Mouse (Mus musculus) limb, embryonic 14.5 days (tissue): ENCODE results near the gene Sorcs3. TPM values are rescaled to one million over a fixed set of nuclear protein-coding genes. Genes with fewer than 3 reads are reported as not detected.

ENCODE experiments used
- ATAC-seq: fragments of 200-750 bp; cut with Nextera tagmentation; 2 replicates; pipeline ENCODE4 v1.8.0; 2017; ENCODE audit warnings: low read depth, moderate number of reproducible peaks, moderate TSS enrichment; ENCODE audit not compliant: low FRiP score
- DNase-seq: peaks from one replicate; pipeline ENCODE4 v3.0.0-alpha.2; 2015; ENCODE audit warnings: low spot score
- H3K27ac ChIP-seq: fragments of 300-500 bp; sonication (generic); replicated peaks from 2 replicates; pipeline ENCODE4 v1.5.1; 2014; ENCODE audit warnings: low read depth, mild to moderate bottlenecking, low read length, moderate library complexity, mixed read lengths
- H3K27me3 ChIP-seq: fragments of 300-500 bp; sonication (generic); 2 replicates; pipeline ENCODE4 v1.6.1; 2014; ENCODE audit warnings: low read length, mixed read lengths; ENCODE audit not compliant: control insufficient read depth, insufficient read depth
- H3K36me3 ChIP-seq: fragments of 300-500 bp; sonication (generic); 2 replicates; pipeline ENCODE4 v1.6.1; 2014; ENCODE audit warnings: mild to moderate bottlenecking, low read length, moderate library complexity, mixed read lengths; ENCODE audit not compliant: control insufficient read depth, insufficient read depth
- H3K4me1 ChIP-seq: fragments of 300-500 bp; sonication (generic); 2 replicates; pipeline ENCODE4 v1.6.1; 2014; ENCODE audit warnings: antibody characterized with exemption, low read length, mixed read lengths; ENCODE audit not compliant: control insufficient read depth, insufficient read depth
- H3K4me2 ChIP-seq: fragments of 300-500 bp; sonication (generic); replicated peaks from 2 replicates; pipeline ENCODE4 v1.6.1; 2014; ENCODE audit warnings: low read depth, mild to moderate bottlenecking, low read length, moderate library complexity; ENCODE audit not compliant: severe bottlenecking
- H3K4me3 ChIP-seq: fragments of 300-500 bp; sonication (generic); replicated peaks from 2 replicates; pipeline ENCODE4 v1.5.1; 2014; ENCODE audit warnings: low read length
- H3K9ac ChIP-seq: fragments of 300-500 bp; sonication (generic); 2 replicates; pipeline ENCODE4 v1.6.1; 2014; ENCODE audit warnings: mild to moderate bottlenecking, low read depth, low read length, moderate library complexity; ENCODE audit not compliant: severe bottlenecking
- H3K9me3 ChIP-seq: fragments of 300-500 bp; sonication (generic); 2 replicates; pipeline ENCODE4 v1.6.1; 2016; ENCODE audit warnings: low read length; ENCODE audit not compliant: control insufficient read depth
- POLR2A ChIP-seq: fragments of 200-500 bp; IDR thresholded peaks from 2 replicates; pipeline ENCODE4 v1.8.0; 2012; ENCODE audit warnings: inconsistent platforms, mild to moderate bottlenecking, moderate library complexity, borderline replicate concordance; ENCODE audit not compliant: insufficient read depth, insufficient read length; ENCODE audit errors: extremely low read depth
- WGBS: fragments of 180-500 bp; shearing (Covaris S2); extraction: QIAGEN DNeasy Blood & Tissue Kit; methylation state at CpG from one replicate; pipeline ENCODE4 v1.1.7; 2014; 5-methylcytosine and 5-hydroxymethylcytosine counted together
- polyA plus RNA-seq, 2 experiments: library from polyadenylated mRNA; depleted of rRNA in 1 of 2; stranded (reverse) in 1 of 2; unstranded in 1 of 2; fragments of >200 nt; fragmentation: Nextera tagmentation in 1 of 2; extraction: Ambion mirVana in 1 of 2; gene quantifications; 2 replicates each; pipeline versions ENCODE4 v1.2.1 to v1.2.3; 2012 to 2014

Gene Sorcs3
- polyA plus RNA-seq, 2 experiments, result 3.0 to 3.1 TPM

DNA sequence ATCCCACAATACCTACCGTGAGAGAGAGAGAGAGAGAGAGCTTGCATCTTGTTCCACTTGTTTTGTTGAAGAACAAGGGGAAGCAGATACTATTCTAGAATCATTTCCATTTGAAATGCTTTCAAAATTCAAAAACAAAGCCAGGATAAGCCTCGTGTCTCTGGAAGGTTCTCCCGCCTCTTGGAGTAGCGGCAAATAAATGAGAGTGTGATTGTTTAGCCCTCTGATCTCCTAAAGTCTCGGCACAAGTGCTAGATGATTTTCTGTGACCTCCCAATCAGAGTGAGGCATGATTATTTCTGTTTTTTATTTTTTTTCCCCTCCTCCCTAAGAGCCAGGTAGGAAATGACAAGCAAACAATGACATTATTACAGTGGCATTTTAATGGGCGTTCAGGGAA, 121.3 kb downstream of the Sorcs3 start:
- 61% methylated on average over 6 of the region's 6 CpGs for WGBS
- H3K4me2 ChIP-seq, result no peak overlapping the region
- ATAC-seq, result no peak

DNA sequence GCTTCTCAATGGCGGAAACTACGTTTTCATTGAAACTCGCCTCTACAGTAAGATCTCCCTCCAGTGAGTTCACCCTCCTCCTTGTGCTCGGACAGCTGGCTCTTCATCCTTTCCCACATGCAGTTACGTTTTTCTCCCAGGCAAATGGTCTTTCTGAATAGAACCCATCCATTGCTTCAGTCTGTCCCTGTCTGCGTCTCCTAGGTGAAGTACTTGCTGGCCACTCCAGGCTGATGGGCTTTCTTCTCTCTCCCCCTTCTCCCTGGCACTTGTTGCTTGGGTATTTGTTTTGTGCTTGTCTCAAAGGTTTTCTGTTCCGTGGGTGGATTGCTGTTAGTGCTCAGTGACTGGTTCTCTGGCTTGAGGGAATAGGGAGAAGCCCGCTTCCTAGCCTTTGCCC, 122.3 kb downstream of the Sorcs3 start:
- no peak for ATAC-seq
- Histone ChIP-seq H3K4me1 (no peaks in the 10 kb centered on the region), H3K9ac (no peak overlapping the region), H3K4me2 (no peak overlapping the region), H3K4me3 (no peak overlapping the region), H3K9me3 (no peaks in the 10 kb centered on the region), H3K27me3 (no peaks in the 10 kb centered on the region), H3K27ac (no peak overlapping the region), H3K36me3 (no peaks in the 10 kb centered on the region)
- no peak for DNase-seq
- TF ChIP-seq POLR2A, result no peak
- WGBS, result 80% methylated on average over 8 of the region's 8 CpGs

More for the DNA sequence above, 121.3 kb downstream of the Sorcs3 start:
- DNase-seq, result no peak
- Histone ChIP-seq H3K9ac (no peak overlapping the region), H3K27ac (no peak overlapping the region), H3K4me1 (no peaks in the 10 kb centered on the region), H3K27me3 (no peaks in the 10 kb centered on the region), H3K9me3 (no peaks in the 10 kb centered on the region), H3K4me3 (no peak overlapping the region), H3K36me3 (no peaks in the 10 kb centered on the region)
- TF ChIP-seq POLR2A, result no peak

DNA sequence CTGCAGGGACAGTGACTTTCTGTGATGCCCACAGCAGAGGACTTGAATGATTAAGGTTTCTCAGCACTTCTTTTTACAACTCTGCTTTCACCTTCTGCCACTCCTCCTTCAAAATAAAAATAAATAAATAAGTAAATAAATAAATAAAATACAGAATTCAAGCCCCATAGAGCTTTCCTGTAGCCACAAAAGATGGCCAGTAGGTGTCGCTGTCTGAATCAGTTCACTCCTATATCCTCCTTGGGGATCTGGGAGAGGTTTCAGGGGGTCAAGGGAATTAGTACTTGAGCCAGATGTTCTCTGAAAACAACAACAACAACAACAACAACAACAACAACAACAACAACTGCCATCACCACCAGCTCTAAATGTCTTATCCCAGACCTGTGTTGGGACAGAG, 125.8 kb downstream of the Sorcs3 start:
- H3K9me3 ChIP-seq, result no peaks in the 10 kb centered on the region
- TF ChIP-seq POLR2A, result no peak
- no peak overlapping the region for H3K4me3 ChIP-seq
- no peak overlapping the region for H3K9ac ChIP-seq
- ATAC-seq (no peak), DNase-seq (no peak)
- WGBS, result 14% methylated on average over 1 of the region's 1 CpGs
- H3K36me3 ChIP-seq, result no peaks in the 10 kb centered on the region
- no peaks in the 10 kb centered on the region for H3K27me3 ChIP-seq
- H3K4me2 ChIP-seq, result no peak overlapping the region
- no peaks in the 10 kb centered on the region for H3K4me1 ChIP-seq
- H3K27ac ChIP-seq, result no peak overlapping the region

DNA sequence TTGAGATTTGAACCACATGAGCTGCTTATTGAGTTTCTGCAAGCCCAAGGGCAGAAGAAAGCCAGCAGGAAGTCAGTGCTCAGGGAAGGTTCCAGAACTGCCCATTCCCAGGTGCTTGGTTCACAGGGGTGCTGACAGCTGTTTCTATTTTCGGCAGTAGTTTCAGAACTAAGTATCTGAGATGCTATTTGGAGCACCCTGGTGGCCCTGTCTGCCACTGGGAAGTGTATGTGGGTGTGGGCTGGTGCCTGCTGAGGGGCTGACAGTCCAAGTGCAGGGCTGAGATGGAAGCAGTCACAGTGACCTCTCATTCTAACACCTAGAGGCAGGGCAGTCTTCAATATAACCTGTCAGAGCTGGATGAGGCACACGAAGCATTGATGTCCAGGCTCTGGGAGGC, 127.3 kb downstream of the Sorcs3 start:
- DNase-seq (no peak), ATAC-seq (no peak)
- 56% methylated on average over 2 of the region's 2 CpGs for WGBS
- no peaks in the 10 kb centered on the region for H3K9me3 ChIP-seq
- H3K4me2 ChIP-seq, result no peak overlapping the region
- no peaks in the 10 kb centered on the region for H3K36me3 ChIP-seq
- TF ChIP-seq POLR2A, result no peak
- H3K4me1 ChIP-seq, result no peaks in the 10 kb centered on the region
- H3K4me3 ChIP-seq, result no peak overlapping the region
- no peaks in the 10 kb centered on the region for H3K27me3 ChIP-seq
- H3K9ac ChIP-seq, result no peak overlapping the region
- H3K27ac ChIP-seq, result no peak overlapping the region

DNA sequence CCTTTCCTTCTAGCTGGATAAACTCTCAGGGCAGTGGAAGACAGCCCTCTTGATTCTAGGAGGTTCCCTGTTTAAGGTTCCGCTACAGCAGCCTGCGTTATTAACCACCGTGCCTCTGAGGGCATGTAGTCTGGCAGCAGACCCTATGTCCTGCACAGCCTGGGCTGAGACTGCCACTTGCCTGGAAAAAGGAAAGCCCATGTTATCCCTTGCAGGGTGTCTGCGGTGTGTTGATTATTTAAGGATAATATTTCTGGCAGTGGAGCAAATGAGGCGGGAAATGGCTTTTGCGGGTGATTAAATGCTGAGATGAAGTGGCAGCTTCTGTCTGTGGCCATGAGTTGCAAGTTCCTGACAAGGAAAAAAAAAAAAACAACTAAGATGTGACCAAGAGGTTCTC, 131.6 kb downstream of the Sorcs3 start:
- H3K36me3 ChIP-seq, result no peaks in the 10 kb centered on the region
- no peaks in the 10 kb centered on the region for H3K4me1 ChIP-seq
- no peak for TF ChIP-seq POLR2A
- no peak overlapping the region for H3K4me2 ChIP-seq
- no peaks in the 10 kb centered on the region for H3K27me3 ChIP-seq
- H3K4me3 ChIP-seq, result no peak overlapping the region
- WGBS, result 78% methylated on average over 6 of the region's 6 CpGs
- no peak overlapping the region for H3K9ac ChIP-seq
- H3K9me3 ChIP-seq, result no peaks in the 10 kb centered on the region
- ATAC-seq (no peak), DNase-seq (no peak)
- no peak overlapping the region for H3K27ac ChIP-seq

DNA sequence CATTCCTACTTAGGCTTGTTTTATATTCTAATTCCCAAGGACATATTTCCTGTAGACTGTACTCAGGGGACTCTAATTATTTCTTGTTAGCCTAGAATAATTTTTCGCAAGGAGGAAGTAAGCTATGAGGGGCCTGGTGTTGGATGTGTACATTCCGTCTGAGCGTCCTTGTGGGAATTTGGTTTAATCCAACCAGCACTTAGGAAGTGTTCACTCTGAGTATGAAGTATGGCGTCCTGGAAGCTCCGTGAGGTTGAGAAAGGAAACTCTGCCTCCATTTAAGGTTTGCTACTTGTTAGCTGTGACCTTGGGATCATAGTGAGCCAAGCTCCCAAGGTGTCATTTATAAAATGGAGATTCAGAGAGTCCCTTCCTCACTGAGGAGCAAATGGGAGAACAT, 132.3 kb downstream of the Sorcs3 start:
- TF ChIP-seq POLR2A, result no peak
- WGBS, result 69% methylated on average over 5 of the region's 5 CpGs
- DNase-seq (no peak), ATAC-seq (no peak)
- no peaks in the 10 kb centered on the region for H3K27me3 ChIP-seq
- H3K4me2 ChIP-seq, result no peak overlapping the region
- no peak overlapping the region for H3K9ac ChIP-seq
- no peak overlapping the region for H3K4me3 ChIP-seq
- H3K36me3 ChIP-seq, result no peaks in the 10 kb centered on the region
- no peak overlapping the region for H3K27ac ChIP-seq
- no peaks in the 10 kb centered on the region for H3K4me1 ChIP-seq
- H3K9me3 ChIP-seq, result no peaks in the 10 kb centered on the region
